Mouse (Mus musculus): ENCODE results near the gene Sv2c.
A peak's percentile ranks its signal among the peaks of the same experiment; 100 is the strongest.
"Not testable (repeated sequence)": the region's sequence is repeated elsewhere in the genome, so short reads cannot be mapped to it uniquely, and the experiment has no call there.

Sv2c gene

DNA sequence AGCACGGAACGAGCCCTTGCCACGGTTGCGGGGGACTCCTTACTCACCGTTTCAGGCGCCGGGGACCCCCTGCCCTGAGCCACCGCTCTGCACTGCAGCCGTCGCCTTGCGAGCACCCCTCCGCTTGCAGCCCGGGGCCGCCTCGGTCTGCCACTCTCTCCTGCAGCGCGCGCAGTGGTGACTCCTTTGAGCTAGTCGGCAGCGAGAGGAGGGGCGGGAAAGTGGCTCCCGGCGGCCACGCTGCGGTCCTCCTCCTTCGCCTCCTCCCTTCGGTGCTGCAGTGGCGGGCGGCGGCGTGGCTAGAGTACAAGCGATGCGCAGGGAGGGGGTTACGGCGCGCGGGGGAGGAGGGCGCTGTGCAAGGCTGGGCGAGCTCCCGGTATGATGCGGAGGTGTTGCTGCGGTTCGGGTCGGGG is at the start of gene Sv2c:
Gene Sv2c, minus strand, starts transcription at position 177 of the 416 bp plus-strand sequence.
- DNase-seq (ENCODE audit: low read depth, low spot score) = peak; percentile 88

DNA sequence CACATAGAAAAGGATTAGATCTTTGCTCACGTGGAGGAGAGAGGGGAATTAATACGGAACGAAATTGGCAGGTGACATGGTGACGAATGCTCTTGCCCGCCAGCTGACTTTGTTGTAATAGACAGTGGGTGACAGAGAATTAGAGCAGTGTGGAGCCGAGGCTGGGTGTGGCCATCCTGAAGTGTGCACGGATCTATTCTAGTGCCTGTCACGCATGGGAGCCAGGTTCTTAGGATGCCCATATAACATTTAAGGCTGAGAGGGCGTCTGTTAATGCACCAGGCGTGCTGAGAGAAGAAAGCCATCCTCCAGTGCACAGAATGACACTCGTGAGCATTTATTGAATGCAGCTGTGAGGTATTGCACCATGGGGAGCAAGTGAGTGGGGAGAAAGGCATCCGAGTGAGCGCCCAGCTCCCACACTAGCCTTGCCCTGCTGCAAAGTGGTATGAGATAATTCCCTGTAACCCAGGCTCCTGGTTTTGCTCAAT is 48.3 kb upstream of the Sv2c start:
- no peak for DNase-seq (ENCODE audit: low read depth, low spot score)

DNA sequence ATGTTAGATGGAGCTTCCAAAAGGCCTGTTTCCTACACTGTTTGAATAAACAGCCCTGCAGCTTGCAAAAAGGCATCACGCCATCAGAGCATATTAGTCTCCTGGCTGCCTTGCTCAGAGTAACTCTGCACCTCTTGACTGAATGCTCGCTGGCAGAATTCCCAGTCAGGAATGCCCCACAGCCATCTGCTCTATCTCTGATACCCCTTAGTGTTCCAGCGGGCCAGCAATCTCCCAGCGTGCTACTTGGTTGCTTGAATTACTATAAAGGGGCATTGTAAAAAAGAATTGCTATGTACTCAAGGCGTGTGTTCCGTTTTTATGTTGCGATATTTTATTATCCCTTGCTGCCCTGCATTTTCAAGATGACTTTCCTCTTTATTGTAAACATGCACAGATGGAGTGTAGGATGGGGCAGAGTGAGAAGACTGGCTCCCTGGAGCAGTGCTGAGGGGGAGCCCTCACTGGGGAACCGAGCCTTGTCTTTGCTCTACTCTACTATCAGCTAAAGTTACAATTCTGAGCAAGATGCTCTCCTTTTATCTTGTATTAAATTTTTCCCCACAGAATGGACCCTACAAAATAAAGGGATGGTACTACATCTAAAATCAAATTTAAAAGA is 43.3 kb upstream of the Sv2c start:
- no peak for DNase-seq (ENCODE audit: low read depth, low spot score)

DNA sequence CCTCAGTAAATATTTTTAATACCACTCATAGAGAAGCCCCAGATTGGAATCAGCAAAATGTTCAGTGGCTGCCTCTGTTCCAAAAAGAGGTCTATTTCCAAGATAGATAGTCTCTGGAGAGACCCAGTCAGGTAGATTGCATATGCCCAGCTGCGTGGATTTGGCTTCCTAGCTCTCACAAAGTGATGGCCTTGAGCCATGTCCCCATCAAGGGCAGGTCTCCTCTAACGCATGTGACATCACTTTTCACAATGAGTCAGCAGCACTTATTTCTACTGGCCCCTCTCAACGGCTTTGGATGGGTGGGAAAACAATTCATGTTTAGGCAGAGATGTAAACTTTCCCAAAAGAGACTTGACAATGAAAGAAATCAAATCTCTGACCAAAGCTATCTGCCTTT is 41.3 kb upstream of the Sv2c start:
- DNase-seq (ENCODE audit: low read depth, low spot score) = peak; percentile 8

DNA sequence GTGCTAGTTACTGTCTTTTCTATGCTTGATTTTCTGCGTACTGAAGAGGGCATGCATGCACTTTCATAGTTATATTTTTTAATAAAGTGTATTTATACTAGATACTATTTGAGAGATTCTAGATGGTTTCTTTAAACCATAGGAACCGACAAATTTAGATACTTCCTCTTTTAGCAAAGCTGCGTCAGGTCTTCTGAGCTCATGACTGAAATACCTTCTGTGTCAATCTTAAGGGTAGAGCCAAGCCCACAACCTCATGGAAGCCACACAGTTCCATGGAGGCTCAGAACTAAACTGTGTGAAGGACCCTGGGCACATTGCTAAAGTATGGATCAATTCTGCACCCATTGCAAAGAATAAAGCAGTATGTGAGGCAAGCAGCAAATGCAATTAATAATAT is 39.9 kb upstream of the Sv2c start:
- no peak for DNase-seq (ENCODE audit: low read depth, low spot score)

DNA sequence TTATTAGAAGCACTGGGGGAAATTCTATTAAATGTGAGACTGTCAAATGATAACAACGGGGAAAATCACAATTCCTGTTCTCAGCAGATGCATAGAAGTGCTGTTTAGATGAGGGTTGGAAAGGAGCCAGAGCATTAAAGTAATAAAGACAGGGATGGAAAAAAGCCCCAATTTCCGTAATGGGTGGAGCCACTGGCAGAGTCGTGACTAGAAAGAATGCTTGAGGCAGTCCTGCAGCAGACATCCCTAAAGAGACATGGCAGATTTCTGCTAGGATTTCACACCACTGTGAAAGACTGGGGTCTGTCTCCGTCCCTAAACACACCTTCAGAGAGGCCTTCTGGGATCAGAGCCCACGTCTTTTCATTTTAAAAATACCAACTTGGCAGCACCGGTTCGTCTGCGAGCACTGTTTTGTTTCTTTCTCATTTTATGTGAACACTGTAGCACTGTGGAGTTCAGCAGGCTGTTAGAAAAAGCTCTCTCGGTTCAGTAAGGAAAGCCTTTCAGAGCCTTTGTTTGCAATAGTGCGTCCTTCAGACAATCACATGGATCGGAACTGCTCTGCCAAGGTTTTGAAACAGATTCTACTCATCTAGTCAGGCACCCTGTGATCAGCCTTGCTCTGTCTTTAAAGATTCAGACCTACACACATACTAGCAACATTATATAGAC is 36.8 kb upstream of the Sv2c start:
- DNase-seq (ENCODE audit: low read depth, low spot score) = no peak

DNA sequence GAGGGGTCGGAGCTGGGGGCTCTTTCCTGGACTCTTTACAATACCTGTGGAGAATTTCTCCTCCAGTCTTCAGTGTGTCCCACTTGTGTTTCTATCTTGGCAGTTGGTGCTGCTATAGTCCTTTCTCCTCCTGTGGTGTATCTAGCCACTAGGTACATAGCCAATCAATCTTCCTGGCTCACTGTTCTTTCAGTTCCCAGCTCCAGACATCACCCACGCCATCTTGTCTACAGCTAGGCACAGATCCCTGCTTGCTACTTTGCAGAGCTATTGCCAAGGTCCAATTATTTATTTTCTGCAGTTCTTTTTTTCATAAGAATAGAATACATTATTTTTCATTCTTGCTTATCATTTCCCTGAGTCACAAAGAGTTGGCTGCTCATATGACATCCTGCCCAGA is 34.2 kb upstream of the Sv2c start:
- no peak for DNase-seq (ENCODE audit: low read depth, low spot score)

DNA sequence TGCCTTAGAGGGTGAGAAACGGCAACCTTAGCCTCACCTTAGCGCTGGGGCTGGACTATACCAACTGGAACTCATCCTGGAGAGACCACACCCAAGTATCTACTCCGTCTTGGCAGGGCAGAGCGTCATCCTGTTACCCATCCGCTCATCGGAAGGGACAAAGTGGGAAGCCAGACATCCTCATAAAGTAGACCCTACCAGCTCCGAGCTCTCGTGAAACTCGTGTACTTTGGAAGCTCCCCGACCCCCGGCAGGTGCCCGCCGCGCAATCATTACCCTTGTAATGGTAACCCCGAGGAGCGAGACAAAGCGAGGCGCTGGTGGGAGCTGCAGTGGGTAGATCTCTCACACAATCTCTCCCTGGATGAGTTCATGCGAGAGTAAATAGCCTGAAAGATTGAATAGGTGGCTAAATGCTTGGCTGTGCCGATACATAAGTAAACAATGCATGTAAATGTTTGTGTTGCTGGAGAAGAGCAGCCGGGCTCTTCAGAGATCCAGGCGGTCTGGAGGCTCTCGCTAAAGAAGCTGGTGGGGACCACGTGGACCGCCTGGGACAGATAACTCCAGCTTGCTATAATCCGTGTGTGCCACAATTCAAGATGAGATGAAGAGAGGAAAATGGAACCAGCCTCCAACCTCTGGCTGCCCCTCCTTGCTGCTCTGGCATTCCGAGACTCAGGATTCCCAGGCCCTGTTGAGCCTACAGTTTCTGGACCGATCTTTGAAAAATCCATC is 1.2 kb upstream of the Sv2c start:
- DNase-seq (ENCODE audit: low read depth, low spot score) = peak; percentile 38

DNA sequence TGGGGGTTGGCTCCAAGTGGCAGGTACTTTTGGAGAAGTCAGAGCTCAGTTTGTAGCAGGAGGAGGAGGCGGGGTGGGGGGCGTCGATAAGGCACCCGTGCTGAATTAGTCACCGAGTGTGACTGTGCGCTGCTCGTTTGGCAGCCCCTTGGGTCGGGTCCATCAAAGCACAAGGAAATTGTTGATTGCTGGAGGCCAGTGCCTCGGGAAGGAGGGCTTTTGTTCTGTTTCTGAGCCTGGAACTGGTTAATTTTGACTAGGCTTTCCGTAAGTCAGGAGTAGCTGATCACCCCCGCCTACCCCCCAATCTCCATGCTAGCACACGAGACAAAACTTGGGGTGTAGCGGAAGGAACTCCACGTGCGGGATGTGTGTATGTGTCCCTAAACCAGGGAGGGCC is 456 bp upstream of the Sv2c start:
- DNase-seq (ENCODE audit: low read depth, low spot score) = no peak

DNA sequence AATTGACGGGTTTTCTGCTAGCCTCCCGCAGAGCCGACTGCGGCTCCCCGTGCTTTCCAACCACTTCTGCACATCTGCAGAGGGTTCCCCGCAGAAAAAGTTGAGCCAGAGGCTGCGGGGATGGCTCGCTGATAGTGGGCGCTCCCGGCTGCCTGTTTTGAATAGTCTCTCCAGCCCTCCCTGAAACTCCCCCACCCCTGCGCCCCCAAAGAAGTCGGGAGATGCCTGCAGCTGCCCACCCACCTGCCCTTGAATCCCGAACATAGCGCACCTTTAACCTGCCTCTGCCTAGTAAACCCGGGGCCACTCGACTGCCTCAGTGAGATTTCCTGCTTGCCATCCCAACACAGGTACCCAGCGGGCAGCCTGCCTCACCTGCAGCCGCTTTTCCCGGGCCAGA is 466 bp downstream of the Sv2c start:
- no peak for DNase-seq (ENCODE audit: low read depth, low spot score)

DNA sequence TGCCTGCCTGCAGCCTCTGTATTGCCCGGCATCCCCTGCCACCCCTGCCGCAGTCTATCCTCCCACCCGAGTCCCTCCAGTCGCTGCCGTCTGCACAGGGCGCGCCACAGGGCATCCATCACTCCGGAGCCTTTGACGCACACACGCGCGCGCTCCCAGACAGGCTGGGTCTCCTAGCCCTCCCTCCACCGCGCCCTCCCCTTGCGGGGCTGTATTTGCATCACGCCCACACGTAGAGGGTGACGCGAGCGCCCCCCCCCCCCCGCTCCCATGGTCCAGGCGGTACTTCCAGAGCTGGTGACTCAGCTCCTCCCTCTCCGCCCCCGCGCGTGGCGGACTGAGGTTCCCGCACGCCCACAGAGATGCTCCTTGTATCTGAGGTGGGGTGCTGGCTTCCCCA is 1.3 kb downstream of the Sv2c start:
- DNase-seq (ENCODE audit: low read depth, low spot score) = peak; percentile 86

DNA sequence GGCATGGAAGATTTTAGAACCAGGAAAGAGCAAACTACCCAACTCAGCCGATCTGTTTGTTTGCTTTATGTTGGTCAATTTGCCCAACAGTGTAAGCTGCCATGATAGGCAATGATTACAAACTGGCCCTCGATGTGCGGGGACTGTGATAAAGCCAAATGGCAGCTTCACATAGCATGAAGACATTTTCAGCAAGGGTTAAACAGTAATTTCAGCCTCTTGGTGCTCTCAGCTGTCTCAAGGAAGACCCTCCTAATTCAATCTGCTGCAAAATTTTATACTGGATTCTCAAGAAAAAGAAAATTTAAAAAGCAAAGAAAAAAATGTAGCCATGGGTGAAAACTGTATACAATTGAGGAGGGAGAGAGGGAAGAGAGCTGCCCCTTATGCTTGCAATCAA is 3.3 kb downstream of the Sv2c start:
- no peak for DNase-seq (ENCODE audit: low read depth, low spot score)

DNA sequence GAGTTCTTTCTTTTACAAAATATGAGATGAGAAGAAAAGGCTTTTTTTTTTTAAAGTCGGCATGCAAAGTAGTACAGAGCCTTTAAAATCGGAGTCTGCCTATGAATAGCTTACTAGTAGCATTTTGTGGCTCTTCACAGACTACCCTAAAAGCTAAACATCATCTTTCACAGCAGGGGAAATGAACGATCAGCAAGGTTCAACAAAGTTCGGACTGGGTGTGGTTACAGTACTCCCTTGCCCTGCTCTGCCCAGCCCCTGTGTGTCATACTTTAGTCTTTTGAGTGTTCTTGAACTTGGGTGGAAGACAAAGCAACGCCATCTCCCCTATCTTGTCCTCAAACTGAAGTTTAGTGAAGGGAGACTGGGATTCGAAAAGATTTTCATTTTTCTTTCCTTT is 5.7 kb downstream of the Sv2c start:
- peak; percentile 59 for DNase-seq (ENCODE audit: low read depth, low spot score)

DNA sequence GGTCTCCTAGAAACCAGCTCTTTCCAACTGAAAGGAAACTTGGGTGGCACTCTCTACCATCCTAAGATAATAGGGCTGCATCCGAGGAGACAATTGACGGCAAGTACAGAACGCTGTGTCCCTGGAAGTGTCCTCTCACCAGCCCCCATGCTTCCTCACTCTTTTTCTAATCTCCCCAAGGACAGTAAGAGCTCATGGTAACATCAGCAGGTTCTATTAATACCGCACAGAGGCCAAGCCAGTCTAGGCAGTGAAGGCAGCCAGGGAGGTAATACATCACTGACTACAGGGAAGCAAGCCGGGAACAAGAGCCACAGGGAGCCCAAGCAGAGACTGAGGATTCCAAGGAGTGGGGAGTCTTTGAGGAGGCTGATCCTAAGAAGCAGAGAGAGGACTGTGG is 7.4 kb downstream of the Sv2c start:
- DNase-seq (ENCODE audit: low read depth, low spot score) = no peak

DNA sequence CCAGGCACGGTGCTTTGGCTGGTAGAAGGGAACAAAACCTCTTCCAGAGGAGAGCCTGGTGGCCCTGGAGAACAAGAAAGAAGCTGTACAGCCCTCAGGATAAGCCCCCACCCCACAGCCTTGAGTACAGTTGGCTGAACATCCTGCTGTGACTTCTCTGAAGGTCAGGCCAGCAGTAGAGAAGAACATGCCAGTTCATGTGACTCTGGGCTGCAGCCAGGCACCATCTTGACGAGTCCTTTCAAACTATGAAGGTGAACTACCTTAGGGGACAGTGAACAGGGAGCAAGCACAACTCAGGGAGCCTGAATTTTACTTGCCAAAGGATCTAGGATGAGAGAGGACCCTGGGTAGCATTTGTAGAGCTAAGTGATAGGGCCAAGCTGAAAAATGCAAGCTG is 19.7 kb downstream of the Sv2c start:
- DNase-seq (ENCODE audit: low read depth, low spot score) = no peak

DNA sequence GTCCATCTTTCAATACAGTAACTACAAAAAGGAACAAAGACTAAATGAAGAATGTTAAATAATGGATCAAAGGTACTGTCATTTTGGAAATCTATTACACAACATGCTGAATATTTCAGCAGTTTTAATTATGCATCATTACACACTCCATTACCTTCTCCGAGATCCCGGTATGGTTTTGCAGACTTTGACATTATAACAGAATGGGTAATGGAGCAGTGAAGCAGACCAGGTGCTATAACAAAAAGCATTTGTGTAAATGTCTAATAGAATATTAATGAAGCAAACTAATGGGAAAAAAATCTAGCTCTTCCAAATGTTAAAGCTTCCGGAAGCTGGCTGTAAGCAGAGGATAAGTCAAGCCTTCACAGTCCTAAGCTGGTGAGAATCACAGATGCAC is 21.6 kb downstream of the Sv2c start:
- DNase-seq (ENCODE audit: low read depth, low spot score) = no peak

DNA sequence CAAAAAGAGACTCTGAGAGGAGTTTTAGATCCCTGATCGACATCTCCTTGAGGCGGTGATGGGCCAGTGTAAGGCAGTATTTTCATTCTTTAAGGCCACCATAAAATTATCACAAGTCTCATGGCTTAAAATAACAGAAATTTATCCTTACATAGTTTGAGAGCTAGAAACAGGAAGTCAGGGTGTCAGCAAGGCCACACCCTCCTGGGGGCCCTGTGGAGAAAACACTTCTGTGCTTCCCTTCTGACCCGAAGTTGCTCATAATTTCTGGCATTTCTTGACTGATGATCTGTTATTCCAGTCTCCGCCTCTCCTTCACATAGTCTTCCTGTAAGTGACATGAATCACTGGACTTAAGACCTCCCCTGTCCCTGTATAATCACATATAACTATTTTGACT is 26.0 kb downstream of the Sv2c start:
- DNase-seq (ENCODE audit: low read depth, low spot score) = no peak

DNA sequence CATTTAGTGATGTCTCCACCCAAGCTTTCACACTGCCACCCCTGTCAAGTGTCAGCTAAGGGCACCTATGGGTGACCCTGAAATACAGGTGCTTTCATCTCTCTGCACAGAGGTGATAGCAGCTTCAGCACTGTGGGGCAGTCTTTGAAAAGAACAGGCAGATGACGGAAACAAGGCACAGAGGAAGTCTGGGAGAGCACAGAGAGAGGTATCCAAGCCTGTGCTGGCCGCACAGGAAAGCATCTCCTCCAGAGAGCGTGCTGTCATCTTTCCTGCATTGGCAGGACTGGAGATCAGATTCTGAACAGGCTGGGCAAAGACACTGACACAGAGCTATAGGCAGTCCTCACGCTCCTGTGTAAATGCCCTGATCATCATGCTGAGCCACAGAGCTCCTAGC is 41.4 kb downstream of the Sv2c start:
- DNase-seq (ENCODE audit: low read depth, low spot score) = no peak

DNA sequence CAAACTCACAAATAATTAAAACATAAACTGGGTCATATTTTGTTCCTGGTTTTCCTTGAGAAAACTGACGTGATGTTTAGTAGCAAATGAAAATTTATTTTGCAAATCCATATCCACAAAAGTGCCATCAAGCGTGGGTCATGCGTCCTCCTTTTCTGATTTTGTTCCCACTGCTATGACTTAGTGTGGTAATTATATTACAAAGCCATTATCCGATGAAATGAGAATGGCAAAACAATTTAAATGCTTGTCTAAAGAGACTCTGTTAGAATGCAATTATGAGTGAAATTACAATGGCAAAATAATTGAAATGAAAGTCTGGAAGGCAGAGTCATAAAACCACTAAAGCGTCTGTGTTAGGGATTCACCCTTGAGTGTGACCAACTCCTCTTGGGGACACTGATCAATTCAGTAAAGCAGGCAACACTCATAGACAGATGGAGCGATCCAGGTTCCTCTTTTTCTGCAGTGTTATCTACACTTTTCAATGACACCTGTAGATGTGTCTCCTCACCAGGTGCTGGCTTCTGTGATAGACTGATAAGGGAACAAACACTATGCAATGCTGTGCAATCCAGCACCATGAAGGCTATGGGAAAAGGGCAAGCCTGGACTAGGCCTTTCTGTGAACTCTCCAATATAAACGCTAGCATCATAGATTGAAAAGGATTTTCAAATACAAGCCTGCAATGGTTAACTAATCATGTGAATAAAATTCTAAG is 46.6 kb downstream of the Sv2c start:
- no peak for DNase-seq (ENCODE audit: low read depth, low spot score)

DNA sequence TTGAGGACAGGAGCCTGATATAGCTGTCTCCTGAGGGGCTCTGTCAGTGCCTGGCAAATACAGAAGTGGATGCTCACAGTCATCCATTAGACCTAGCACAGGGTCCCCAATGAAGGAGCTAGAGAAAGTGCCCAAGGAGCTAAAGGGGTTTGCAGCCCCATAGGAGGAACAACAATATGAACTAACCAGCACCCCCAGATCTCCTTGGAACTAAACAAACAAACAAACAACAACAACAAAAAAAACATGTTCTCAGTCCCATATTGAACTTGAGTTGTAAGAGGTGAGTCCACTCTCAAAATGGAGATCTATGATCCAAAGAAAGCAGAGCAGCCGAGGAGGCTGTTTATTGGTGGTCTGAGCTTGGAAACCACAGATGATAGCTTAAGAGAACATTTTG is 50.6 kb downstream of the Sv2c start, which contains the start of gene Gm17190:
Gene Gm17190, plus strand, starts transcription at position 301 of the 400 bp plus-strand sequence.
- DNase-seq (ENCODE audit: low read depth, low spot score) = not testable (repeated sequence)

DNA sequence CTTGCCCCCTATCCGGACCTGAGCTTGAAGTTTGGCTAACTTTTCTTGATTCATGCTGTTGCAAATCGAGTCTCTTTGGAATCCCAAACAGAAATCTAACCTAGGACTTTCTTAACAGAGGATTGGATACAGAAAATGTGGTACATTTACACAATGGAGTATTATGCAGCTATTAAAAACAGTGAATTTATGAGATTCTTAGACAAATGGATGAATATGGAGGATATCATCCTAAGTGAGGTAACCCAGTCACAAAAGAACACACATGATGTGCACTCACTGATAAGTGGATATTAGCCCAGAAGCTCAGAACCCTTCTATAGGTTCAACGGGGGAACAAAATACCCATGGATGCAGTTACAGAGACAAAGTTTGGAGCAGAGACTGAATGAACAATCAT is 51.1 kb downstream of the Sv2c start, which contains the start of gene Gm20075:
Gene Gm20075, minus strand, starts transcription at position 101 of the 400 bp plus-strand sequence.
- not testable (repeated sequence) for DNase-seq (ENCODE audit: low read depth, low spot score)

DNA sequence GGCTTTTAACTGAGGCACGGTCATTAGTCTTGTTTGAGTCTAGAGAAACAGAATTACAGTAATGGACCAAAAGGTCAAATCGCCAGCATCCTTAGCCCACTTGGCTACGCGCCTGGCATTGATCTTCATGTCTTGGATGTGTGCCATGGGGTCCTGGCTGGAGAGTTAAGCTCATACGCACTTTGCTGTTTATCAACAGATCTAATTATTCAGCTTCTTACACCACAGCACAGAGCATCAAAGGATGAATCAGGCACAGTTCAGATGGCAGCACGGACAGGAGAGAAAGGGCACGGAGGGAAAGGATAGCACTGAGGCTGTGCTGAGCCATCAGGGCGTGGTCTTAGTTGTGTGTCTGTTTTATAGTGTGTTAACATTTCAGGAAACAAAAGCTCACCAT is 58.8 kb downstream of the Sv2c start:
- no peak for DNase-seq (ENCODE audit: low read depth, low spot score)
